Mouse (Mus musculus) G1E (cell line): Measurements from ENCODE around the gene Qrich1.

Source experiments
- CTCF ChIP-seq: IDR thresholded peaks from 2 replicates; pipeline ENCODE4 v1.5.1; 2012; ENCODE audit warnings: low read depth, low read length, inconsistent platforms, mixed read lengths
- GATA1 ChIP-seq: IDR thresholded peaks from 2 replicates; pipeline ENCODE4 v1.6.1; 2012; ENCODE audit warnings: borderline replicate concordance, low read length, inconsistent platforms, mixed read lengths
- GATA2 ChIP-seq: IDR thresholded peaks from 2 replicates; pipeline ENCODE4 v1.6.1; 2012; ENCODE audit warnings: low read depth, low read length, inconsistent platforms, borderline replicate concordance
- POLR2AphosphoS5 ChIP-seq: IDR thresholded peaks from 2 replicates; pipeline ENCODE4 v1.6.1; 2012; ENCODE audit warnings: low read depth, low read length, inconsistent platforms; ENCODE audit not compliant: insufficient replicate concordance

DNA sequence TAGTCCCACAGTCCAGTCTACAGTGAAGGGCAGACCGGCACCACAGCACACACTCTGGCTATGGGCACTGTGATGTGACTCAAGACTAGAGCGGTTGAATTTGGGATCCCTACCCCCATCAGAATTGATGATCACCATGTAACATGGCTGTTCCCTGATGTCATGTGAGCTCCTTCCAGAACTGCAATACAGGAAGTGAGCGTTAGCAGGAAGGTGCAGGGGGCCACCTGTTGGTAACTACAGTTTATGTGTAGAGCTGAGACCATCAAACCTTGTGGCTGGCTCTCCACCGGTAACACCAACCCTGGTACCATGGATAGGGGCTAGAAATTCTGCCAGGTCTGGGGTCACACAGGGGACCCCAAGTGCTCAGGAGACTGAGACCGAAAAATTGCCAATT, 72.6 kb downstream of the Qrich1 start:
- TF ChIP-seq CTCF (no peak), GATA1 (no peak), POLR2AphosphoS5 (no peak), GATA2 (no peak)
